Mouse (Mus musculus) erythroblast, embryonic 14.5 days (primary cell): Measurements from ENCODE around the gene Uhrf1bp1.

Experiments
- GATA1 ChIP-seq: IDR thresholded peaks from 2 replicates; pipeline ENCODE4 v1.6.1; 2012; ENCODE audit warnings: low read length, inconsistent platforms, mixed read lengths
- TAL1 ChIP-seq: IDR thresholded peaks from 3 replicates; pipeline ENCODE4 v1.6.1; 2012; ENCODE audit warnings: low read length, inconsistent platforms, mixed read lengths

DNA sequence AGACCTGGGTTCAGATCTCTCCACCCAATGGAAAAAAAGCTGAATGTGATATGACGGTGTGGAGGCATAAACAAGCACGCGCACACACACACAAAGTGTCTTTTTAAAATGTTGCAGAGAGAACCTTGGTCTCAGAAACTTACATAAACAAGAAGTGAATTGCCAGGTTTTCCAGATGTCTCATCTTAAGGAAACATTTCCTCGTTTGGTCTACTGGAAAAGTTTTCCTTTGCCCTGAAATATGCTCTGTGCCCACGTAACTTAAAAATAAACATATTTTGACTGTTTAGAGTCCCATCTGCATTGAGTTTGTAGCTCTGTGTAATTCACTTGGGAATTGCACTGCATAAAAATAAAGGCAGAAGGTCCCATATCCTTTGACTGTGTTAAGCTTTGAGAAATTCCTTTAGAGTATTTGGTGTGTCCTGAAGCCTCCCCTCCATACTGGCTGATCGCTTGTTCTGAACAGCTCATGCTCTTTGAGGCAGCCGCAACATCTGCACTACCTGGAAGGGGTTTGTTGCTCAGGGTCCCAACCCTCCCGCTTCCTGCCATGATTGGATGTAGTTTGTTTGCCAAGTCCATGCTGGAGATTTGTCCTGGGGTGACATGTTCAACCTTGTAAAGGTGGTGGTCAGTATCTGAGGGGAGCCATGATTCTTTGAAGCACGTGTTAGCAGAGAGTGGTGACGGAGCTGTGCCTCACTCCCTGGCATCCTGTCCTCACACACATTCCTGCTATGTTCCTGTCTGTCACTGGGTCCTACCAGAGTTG is 78.1 kb downstream of the Uhrf1bp1 start:
- TF ChIP-seq TAL1 (no peak), GATA1 (no peak)
